Mouse (Mus musculus): ENCODE data around the gene Ptprt. TPM values are rescaled to one million over a fixed set of nuclear protein-coding genes. Genes with fewer than 3 reads are reported as not detected.

The Ptprt gene
- polyA plus RNA-seq, 1 experiment from 2014 or later = 2.4 TPM

DNA sequence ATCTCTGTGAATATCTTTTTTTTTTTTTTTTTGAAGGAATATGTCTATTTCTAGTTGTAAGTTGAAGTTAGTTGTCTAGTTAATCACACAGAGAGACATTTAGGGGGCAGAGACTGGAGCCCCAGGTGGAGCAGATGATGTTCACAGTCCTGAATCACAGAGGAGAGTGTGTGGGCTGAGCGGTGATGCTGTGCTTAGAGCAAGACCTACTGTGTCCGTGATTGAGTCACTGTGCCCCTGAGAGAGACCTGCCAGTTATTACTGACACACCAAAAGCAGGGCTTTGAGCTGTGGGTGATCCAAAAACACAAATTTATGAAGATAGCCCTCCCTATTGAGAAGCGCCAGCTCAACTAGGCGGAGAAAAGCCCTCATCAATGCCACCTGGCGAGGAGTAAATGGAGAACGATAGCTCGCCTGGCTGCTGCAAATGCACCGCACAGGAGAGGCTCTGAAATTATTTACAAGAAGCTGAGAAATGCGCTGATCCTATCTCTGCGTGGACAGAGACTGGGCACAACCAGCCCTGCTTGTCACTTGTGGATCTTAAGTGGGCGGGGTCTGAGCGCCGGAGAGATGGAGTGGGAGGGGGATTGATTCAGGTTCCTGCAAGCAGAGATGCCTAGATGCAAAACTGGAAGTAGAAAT is 1162.4 kb downstream of the Ptprt start:
- 18% methylated on average over 13 of the region's 13 CpGs for WGBS
- Histone ChIP-seq H3K9me3 (ENCODE audit: control insufficient read depth, low read length) (no peaks in the 10 kb centered on the region), H3K4me2 (ENCODE audit: low read depth, severe bottlenecking) (peak overlapping the region; percentile 54), H3K36me3 (ENCODE audit: control insufficient read depth, insufficient read depth, low read length) (no peaks in the 10 kb centered on the region), H3K9ac (ENCODE audit: low read length) (peak overlapping the region; percentile 35; the same call in 1 of the 2 replicates), H3K4me3 (ENCODE audit: low read depth, low read length) (peak overlapping the region; percentile 15; the same call in 1 of the 2 replicates), H3K4me1 (ENCODE audit: control insufficient read depth, insufficient read depth, low read length) (no peaks in the 10 kb centered on the region), H3K27ac (replicated peaks; ENCODE audit: low read depth, low read length) (no peak overlapping the region), H3K27me3 (ENCODE audit: control insufficient read depth, insufficient read depth, low read length) (no peaks in the 10 kb centered on the region)
- no peak for ATAC-seq (ENCODE audit: insufficient number of reproducible peaks, low FRiP score, low TSS enrichment, low read depth)
- peak; percentile 37 for DNase-seq (ENCODE audit: low spot score)

DNA sequence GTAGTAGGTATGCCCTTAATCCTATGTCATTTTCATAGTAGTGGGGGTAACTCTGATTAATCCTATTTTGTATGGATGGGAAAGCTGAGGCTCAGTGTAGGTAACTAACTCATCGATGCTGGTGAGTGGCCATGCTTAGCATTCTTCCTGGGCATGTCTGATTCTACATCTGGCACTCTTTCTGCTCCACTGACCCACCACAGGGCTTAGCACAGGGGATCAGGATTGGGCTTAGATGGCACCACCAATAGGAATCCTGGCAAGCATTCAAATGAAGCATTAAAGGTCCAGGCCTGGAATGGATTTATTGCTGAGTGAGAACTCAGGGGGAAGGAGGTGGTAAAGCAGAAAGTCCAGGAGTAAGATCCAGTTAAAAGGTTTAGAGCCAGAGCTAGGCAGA is 1179.2 kb downstream of the Ptprt start:
- no peaks in the 10 kb centered on the region for H3K27me3 ChIP-seq (ENCODE audit: control insufficient read depth, insufficient read depth, low read length)
- H3K4me1 ChIP-seq (ENCODE audit: control insufficient read depth, insufficient read depth, low read length) = no peaks in the 10 kb centered on the region
- ATAC-seq (ENCODE audit: insufficient number of reproducible peaks, low FRiP score, low TSS enrichment, low read depth) (no peak), DNase-seq (ENCODE audit: low spot score) (no peak)
- H3K9me3 ChIP-seq (ENCODE audit: control insufficient read depth, low read length) = no peaks in the 10 kb centered on the region
- H3K36me3 ChIP-seq (ENCODE audit: control insufficient read depth, insufficient read depth, low read length) = no peaks in the 10 kb centered on the region
- 80% methylated on average over 1 of the region's 1 CpGs for WGBS
- no peak overlapping the region for H3K9ac ChIP-seq (ENCODE audit: low read length)
- H3K27ac ChIP-seq (replicated peaks; ENCODE audit: low read depth, low read length) = no peak overlapping the region
- no peak overlapping the region for H3K4me3 ChIP-seq (ENCODE audit: low read depth, low read length)
- H3K4me2 ChIP-seq (ENCODE audit: low read depth, severe bottlenecking) = no peak overlapping the region

DNA sequence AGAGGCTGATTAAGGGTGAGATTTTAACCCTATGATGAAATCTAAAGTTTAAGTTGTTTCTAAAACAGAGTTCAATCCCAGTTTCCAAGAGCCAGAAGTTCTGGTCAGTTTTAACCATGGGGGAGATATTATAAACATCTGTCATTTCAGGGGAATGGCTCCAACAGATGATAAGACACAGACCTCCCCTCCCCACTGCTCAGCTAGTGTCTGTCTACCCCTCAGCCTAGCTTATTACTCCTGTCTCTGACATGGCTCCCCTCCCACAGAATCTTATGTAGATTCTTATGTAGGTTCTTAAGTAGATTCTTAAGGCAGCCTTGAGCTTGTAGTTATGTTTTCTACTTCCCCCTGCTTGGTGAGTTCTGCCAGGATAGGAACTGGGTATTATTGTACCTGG is 1180.5 kb downstream of the Ptprt start:
- Histone ChIP-seq H3K9ac (ENCODE audit: low read length) (no peak overlapping the region), H3K36me3 (ENCODE audit: control insufficient read depth, insufficient read depth, low read length) (no peaks in the 10 kb centered on the region), H3K27ac (replicated peaks; ENCODE audit: low read depth, low read length) (no peak overlapping the region), H3K4me1 (ENCODE audit: control insufficient read depth, insufficient read depth, low read length) (no peaks in the 10 kb centered on the region), H3K4me2 (ENCODE audit: low read depth, severe bottlenecking) (no peak overlapping the region), H3K27me3 (ENCODE audit: control insufficient read depth, insufficient read depth, low read length) (no peaks in the 10 kb centered on the region), H3K9me3 (ENCODE audit: control insufficient read depth, low read length) (no peaks in the 10 kb centered on the region), H3K4me3 (ENCODE audit: low read depth, low read length) (no peak overlapping the region)
- no peak for DNase-seq (ENCODE audit: low spot score)
- ATAC-seq (ENCODE audit: insufficient number of reproducible peaks, low FRiP score, low TSS enrichment, low read depth) = no peak
